ENCODE assay signal across 9 mouse cellular contexts in the genomic region with DNA sequence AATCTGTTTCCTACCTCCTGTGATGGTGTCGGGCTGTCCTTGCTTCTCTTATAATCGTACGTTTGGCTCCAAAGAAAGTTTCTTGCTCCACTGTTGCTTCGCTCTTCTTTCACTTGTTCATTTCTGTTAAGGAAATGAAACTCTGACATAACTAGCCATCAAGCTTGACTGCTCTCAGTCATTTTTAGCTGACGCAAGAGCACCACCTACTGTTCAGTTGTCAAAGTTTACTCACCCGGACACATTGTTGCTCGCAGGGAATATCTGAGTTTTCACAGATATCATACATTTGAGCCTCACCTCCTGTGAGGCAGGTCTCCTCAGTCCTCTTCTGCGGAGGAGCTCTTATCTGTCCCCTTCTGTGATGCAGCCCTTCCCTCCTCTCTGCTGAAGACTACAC. TPM values are rescaled to one million over a fixed set of nuclear protein-coding genes. Genes with fewer than 3 reads are reported as not detected.
A peak's percentile ranks its signal among the peaks of the same experiment; 100 is the strongest.
DNase-seq lines count a peak whose midpoint lies in the region; ATAC-seq and TF ChIP-seq lines count a peak whose summit lies in the region.
"Had no signal": no experiment of that assay in that cellular context is flagged by ENCODE, and none has a peak within 500 bp of the region (broad histone marks: within the 10 kb centered on the region; RNA-seq: fewer than 3 reads in every experiment).

No protein-coding gene starts in this region.

- no peak for TF ChIP-seq POLR2A in liver, adult 2 months (IDR thresholded peaks at IDR 0.05; ENCODE audit: extremely low read depth, insufficient read depth, low read length)

- H3K9me3 ChIP-seq in midbrain, embryonic 11.5 days (ENCODE audit: control insufficient read depth, low read length) = no peaks in the 10 kb centered on the region
- H3K9me3 ChIP-seq in midbrain, embryonic 15.5 days = no peaks in the 10 kb centered on the region
- H3K9me3 ChIP-seq: heart, embryonic 13.5 days had no signal

- H3K4me2 ChIP-seq in midbrain, embryonic 11.5 days = no peak overlapping the region
- H3K4me2 ChIP-seq in midbrain, embryonic 15.5 days = no peak overlapping the region
- H3K4me2 ChIP-seq: heart, embryonic 13.5 days had no signal

- no peaks in the 10 kb centered on the region for H3K27me3 ChIP-seq in midbrain, embryonic 11.5 days (ENCODE audit: control insufficient read depth, insufficient read depth, low read length)
- H3K27me3 ChIP-seq in midbrain, embryonic 15.5 days (replicated peaks) = no peaks in the 10 kb centered on the region
- H3K27me3 ChIP-seq in liver, adult 2 months (ENCODE audit: control insufficient read depth, insufficient read depth, low read length) = no peaks in the 10 kb centered on the region
- H3K27me3 ChIP-seq: heart, embryonic 13.5 days had no signal

- peak; percentile 48 for TF ChIP-seq CTCF in liver, adult 2 months (IDR thresholded peaks at IDR 0.05; ENCODE audit: low read depth, low read length)

- no peak overlapping the region for H3K9ac ChIP-seq in midbrain, embryonic 11.5 days (ENCODE audit: low read length)
- no peak overlapping the region for H3K9ac ChIP-seq in midbrain, embryonic 15.5 days
- H3K9ac ChIP-seq in liver, adult 2 months (ENCODE audit: low read depth, low read length) = no peak overlapping the region
- H3K9ac ChIP-seq: heart, embryonic 13.5 days had no signal

- no peaks in the 10 kb centered on the region for H3K79me2 ChIP-seq in liver, adult 2 months (ENCODE audit: control insufficient read depth, insufficient read depth, low read length)

- H3K4me3 ChIP-seq in midbrain, embryonic 11.5 days (ENCODE audit: low read depth, low read length) = no peak overlapping the region
- H3K4me3 ChIP-seq in midbrain, embryonic 15.5 days = no peak overlapping the region
- H3K4me3 ChIP-seq in liver, adult 2 months (ENCODE audit: insufficient read depth, low read depth, low read length) = no peak overlapping the region
- H3K4me3 ChIP-seq: heart, embryonic 13.5 days had no signal

- peak; percentile 88 for DNase-seq in midbrain, embryonic 11.5 days (ENCODE audit: low spot score, missing footprints)
- peak; percentile 67 for DNase-seq in R1 (ENCODE audit: low read depth, low spot score)
- peak; percentile 81 for DNase-seq in induced T-regulatory cell, adult 2 months (ENCODE audit: low read depth)
- DNase-seq in liver, adult 2 months (ENCODE audit: extremely low read depth, low read depth, low spot score) = peak; percentile 38
- peak; percentile 53 for DNase-seq in retina, postnatal 7 days (ENCODE audit: low read depth, low spot score)
- DNase-seq in ovary, adult 18-20 months (ENCODE audit: low spot score) = no peak

- no peak overlapping the region for H3K27ac ChIP-seq in midbrain, embryonic 11.5 days (ENCODE audit: low read depth, low read length)
- H3K27ac ChIP-seq in midbrain, embryonic 15.5 days = no peak overlapping the region
- no peak overlapping the region for H3K27ac ChIP-seq in liver, adult 2 months (replicated peaks; ENCODE audit: insufficient read depth, low read depth, low read length)
- H3K27ac ChIP-seq: heart, embryonic 13.5 days had no signal

- no peak for ATAC-seq in midbrain, embryonic 11.5 days (ENCODE audit: low FRiP score)
- no peak for ATAC-seq in midbrain, embryonic 15.5 days (replicated peaks)
- ATAC-seq in common myeloid progenitor, adult 5-6 weeks (replicated peaks; ENCODE audit: low read depth, poor library complexity, severe bottlenecking) = peak; percentile 98

- H3K4me1 ChIP-seq in midbrain, embryonic 11.5 days (ENCODE audit: control insufficient read depth, insufficient read depth, low read length) = no peaks in the 10 kb centered on the region
- no peaks in the 10 kb centered on the region for H3K4me1 ChIP-seq in midbrain, embryonic 15.5 days
- H3K4me1 ChIP-seq in liver, adult 2 months (ENCODE audit: control insufficient read depth, insufficient read depth, low read length) = no peaks in the 10 kb centered on the region

- 69% methylated on average over 8 of the region's 8 CpGs for WGBS in midbrain, embryonic 11.5 days
- 63% methylated on average over 8 of the region's 8 CpGs for WGBS in midbrain, embryonic 15.5 days
- WGBS in liver, adult 2 months = 57% methylated on average over 8 of the region's 8 CpGs

- peaks cover 2% of the 10 kb centered on the region; the same call in 1 of the 2 replicates for H3K36me3 ChIP-seq in midbrain, embryonic 11.5 days (ENCODE audit: control insufficient read depth, insufficient read depth, low read length)
- H3K36me3 ChIP-seq in midbrain, embryonic 15.5 days (replicated peaks) = peaks cover 3% of the 10 kb centered on the region; the same call in 1 of the 2 replicates
- H3K36me3 ChIP-seq in liver, adult 2 months (ENCODE audit: control insufficient read depth, insufficient read depth, low read length) = peaks cover 16% of the 10 kb centered on the region; the same call in 1 of the 2 replicates

RNA-seq across cellular contexts. Expression of a gene that starts 44.8 kb away (rescaled TPM):
- 24.2 and 27.1 TPM in 2 replicates for polyA plus RNA-seq in midbrain, embryonic 11.5 days (2014; fragmentation: Nextera tagmentation; extraction: Ambion mirVana)
- 12.5 and 14.1 TPM in 2 replicates for polyA plus RNA-seq in midbrain, embryonic 15.5 days (2015; fragmentation: Nextera tagmentation; extraction: Ambion mirVana)
- total RNA-seq in common myeloid progenitor, adult 5-6 weeks (2017) = 7.0 and 8.8 TPM in 2 replicates
- total RNA-seq in liver, adult 2 months (2014; rRNA removed) = 26.6 and 27.9 TPM in 2 replicates
- 16.6 and 17.2 TPM in 2 replicates for polyA plus RNA-seq in liver, adult 2 months (2012; rRNA removed)
